Mouse (Mus musculus) myocyte (in vitro differentiated cells): ENCODE results near the gene Hist1h2af.

ENCODE experiments used
- CEBPB ChIP-seq: IDR thresholded peaks from 2 replicates; pipeline ENCODE4 v1.6.1; 2011; ENCODE audit warnings: mild to moderate bottlenecking, moderate library complexity; ENCODE audit not compliant: poor library complexity, insufficient read depth, severe bottlenecking
- MAX ChIP-seq: IDR thresholded peaks from one replicate; pipeline ENCODE4 v1.6.1; 2011; ENCODE audit warnings: low read depth, mild to moderate bottlenecking, control low read depth
- MYOD1 ChIP-seq, 3 experiments: IDR thresholded peaks; one replicate each; pipeline ENCODE4 v1.6.1; 2011; ENCODE audit warnings: control low read depth in 2 of 3, low read depth in 2 of 3, mild to moderate bottlenecking in 2 of 3, moderate library complexity in 1 of 3; ENCODE audit not compliant: insufficient read length in 2 of 3, control insufficient read depth in 1 of 3
- MYOG ChIP-seq, 3 experiments: IDR thresholded peaks; one replicate each; pipeline ENCODE4 v1.6.1; 2011; ENCODE audit warnings: control low read depth in 2 of 3, low read depth in 2 of 3, mild to moderate bottlenecking in 2 of 3; ENCODE audit not compliant: insufficient read length in 2 of 3, control insufficient read depth in 1 of 3, insufficient read depth in 1 of 3
- POLR2A ChIP-seq: IDR thresholded peaks from one replicate; pipeline ENCODE4 v1.6.1; 2011; ENCODE audit warnings: low read depth, mild to moderate bottlenecking, control low read depth, moderate library complexity; ENCODE audit not compliant: insufficient read length
- POLR2AphosphoS2 ChIP-seq: IDR thresholded peaks from one replicate; pipeline ENCODE4 v1.6.1; 2011; ENCODE audit warnings: low read depth, control low read depth; ENCODE audit not compliant: insufficient read length
- TCF12 ChIP-seq: IDR thresholded peaks from one replicate; pipeline ENCODE4 v1.6.1; 2011; ENCODE audit warnings: mild to moderate bottlenecking, control low read depth; ENCODE audit not compliant: poor library complexity, insufficient read depth, severe bottlenecking
- USF1 ChIP-seq: IDR thresholded peaks from one replicate; pipeline ENCODE4 v1.6.1; 2011; ENCODE audit warnings: low read depth, mild to moderate bottlenecking, control low read depth, moderate library complexity

- TF ChIP-seq MAX (no peak), POLR2A (no peak), MYOG (IDR thresholded peaks at IDR 0.05; ENCODE audit: control insufficient read depth in 1 of 3, insufficient read depth in 1 of 3, insufficient read length in 2 of 3, low read depth in 2 of 3) (no peak), TCF12 (no peak), MYOD1 (IDR thresholded peaks at IDR 0.05; ENCODE audit: control insufficient read depth in 1 of 3, insufficient read length in 2 of 3, low read depth in 2 of 3) (no peak), USF1 (no peak), CEBPB (no peak), POLR2AphosphoS2 (no peak)
These were observed 13.0 kb downstream of the Hist1h2af start for GRCm38 (mm10) chr13:23546694-23547093.
